Comparison of ENCODE assay signal across 13 mouse cellular contexts in the genomic region with DNA sequence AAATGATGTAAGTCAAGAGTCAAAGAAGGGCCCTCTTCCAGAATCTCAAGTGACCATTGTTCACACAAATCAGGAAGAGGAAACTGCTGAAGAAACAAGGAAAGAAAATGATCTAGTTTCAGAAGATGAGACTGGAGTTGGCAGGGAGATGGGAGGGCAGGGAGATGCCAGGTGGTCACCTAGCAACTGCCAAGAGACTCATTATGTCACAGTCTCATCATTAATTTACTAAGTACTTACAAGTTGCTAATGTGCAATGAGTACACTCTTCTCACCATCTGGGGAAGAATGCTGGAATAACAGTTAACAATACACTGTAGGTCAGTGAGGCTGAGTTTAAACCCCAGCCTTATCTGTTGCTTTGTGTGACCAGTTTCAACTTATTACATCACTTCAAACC.
DNase-seq lines count a peak whose midpoint lies in the region; ATAC-seq and TF ChIP-seq lines count a peak whose summit lies in the region.
"Had no signal": no experiment of that assay in that cellular context is flagged by ENCODE, and none has a peak within 500 bp of the region (broad histone marks: within the 10 kb centered on the region; RNA-seq: fewer than 3 reads in every experiment).

No protein-coding gene starts in this region.

- 0 out of 2 replicates have a peak, but pooled peaks have one; percentile 28 for ATAC-seq in hindbrain, embryonic 13.5 days (ENCODE audit: low FRiP score)
- ATAC-seq in hindbrain, embryonic 11.5 days (ENCODE audit: low FRiP score): no peak
- ATAC-seq: forebrain, embryonic 13.5 days had no signal

- peaks cover 31% of the 10 kb centered on the region for H3K4me1 ChIP-seq in heart, embryonic 10.5 days
- peaks cover 12% of the 10 kb centered on the region for H3K4me1 ChIP-seq in hindbrain, embryonic 13.5 days (replicated peaks)
- H3K4me1 ChIP-seq in hindbrain, embryonic 11.5 days (replicated peaks; ENCODE audit: control insufficient read depth, insufficient read depth, low read length): no peaks in the 10 kb centered on the region

- no peak overlapping the region for H3K9ac ChIP-seq in hindbrain, embryonic 13.5 days
- no peak overlapping the region for H3K9ac ChIP-seq in hindbrain, embryonic 11.5 days (ENCODE audit: low read depth, low read length)
- H3K9ac ChIP-seq: forebrain, embryonic 13.5 days had no signal

- H3K27me3 ChIP-seq in heart, embryonic 10.5 days (ENCODE audit: insufficient read depth, poor library complexity, severe bottlenecking): no peaks in the 10 kb centered on the region
- no peaks in the 10 kb centered on the region for H3K27me3 ChIP-seq in hindbrain, embryonic 13.5 days
- no peaks in the 10 kb centered on the region for H3K27me3 ChIP-seq in hindbrain, embryonic 11.5 days (ENCODE audit: control insufficient read depth, insufficient read depth, low read length)
- H3K27me3 ChIP-seq: forebrain, embryonic 13.5 days had no signal

- no peak overlapping the region for H3K4me2 ChIP-seq in hindbrain, embryonic 13.5 days
- no peak overlapping the region for H3K4me2 ChIP-seq in hindbrain, embryonic 11.5 days (replicated peaks; ENCODE audit: low read depth, low read length)
- H3K4me2 ChIP-seq: forebrain, embryonic 13.5 days; midbrain, embryonic 11.5 days had no signal

- TF ChIP-seq POLR2A in brain, embryonic 14.5 days (IDR thresholded peaks at IDR 0.05; ENCODE audit: borderline replicate concordance, extremely low read depth, insufficient read depth, insufficient read length, poor library complexity, severe bottlenecking): no peak

- H3K36me3 ChIP-seq in heart, embryonic 10.5 days: no peaks in the 10 kb centered on the region
- H3K36me3 ChIP-seq in hindbrain, embryonic 13.5 days: no peaks in the 10 kb centered on the region
- H3K36me3 ChIP-seq in hindbrain, embryonic 11.5 days (ENCODE audit: control insufficient read depth, insufficient read depth, low read length): no peaks in the 10 kb centered on the region

- H3K27ac ChIP-seq in heart, embryonic 10.5 days: peak overlapping the region; percentile 78; the same call in 1 of the 2 replicates
- no peak overlapping the region for H3K27ac ChIP-seq in hindbrain, embryonic 13.5 days
- H3K27ac ChIP-seq in hindbrain, embryonic 11.5 days (ENCODE audit: low read depth, low read length): no peak overlapping the region
- H3K27ac ChIP-seq: forebrain, embryonic 13.5 days had no signal

- intact Hi-C loops in heart, postnatal 36 days (cut with DNase I): loop anchor here (5.0 kb wide), 1 partner anchor 44 kb away; no protein-coding TSS in a partner anchor

- DNase-seq in heart, embryonic 10.5 days (ENCODE audit: low spot score): no peak
- DNase-seq in heart, postnatal 36 days: no peak
- DNase-seq in hindbrain, embryonic 11.5 days (ENCODE audit: low spot score): no peak
- DNase-seq in brain, embryonic 14.5 days (ENCODE audit: low read depth): peak; percentile 67
- peak; percentile 47 to 66 for DNase-seq in cerebellum, postnatal 25 days
- no peak for DNase-seq in urinary bladder, postnatal 14 days (ENCODE audit: low spot score)
- DNase-seq: gastrocnemius, postnatal 10 days; kidney, adult 18-20 months; kidney, postnatal 10 days; thymus, postnatal 14 days had no signal

- no peaks in the 10 kb centered on the region for H3K9me3 ChIP-seq in heart, embryonic 10.5 days
- no peaks in the 10 kb centered on the region for H3K9me3 ChIP-seq in hindbrain, embryonic 13.5 days
- no peaks in the 10 kb centered on the region for H3K9me3 ChIP-seq in hindbrain, embryonic 11.5 days (ENCODE audit: control insufficient read depth, low read length)
- H3K9me3 ChIP-seq: forebrain, embryonic 13.5 days had no signal

- H3K4me3 ChIP-seq in heart, embryonic 10.5 days: no peak overlapping the region
- H3K4me3 ChIP-seq in hindbrain, embryonic 13.5 days: no peak overlapping the region
- no peak overlapping the region for H3K4me3 ChIP-seq in hindbrain, embryonic 11.5 days (ENCODE audit: low read depth, low read length)
- H3K4me3 ChIP-seq: forebrain, embryonic 13.5 days had no signal

- no peak for TF ChIP-seq CTCF in brain, embryonic 14.5 days (IDR thresholded peaks at IDR 0.05; ENCODE audit: borderline replicate concordance, extremely low read depth, insufficient read depth, insufficient read length)

Comparison
In these comparisons a context has a peak if more than half of its experiments do, and no peak if none do; other contexts are left out.
1. DNase-seq: peak in brain, embryonic 14.5 days (single experiment) and cerebellum, postnatal 25 days (2 of 2); none in heart, embryonic 10.5 days (single experiment), heart, postnatal 36 days (0 of 2), hindbrain, embryonic 11.5 days (single experiment) and urinary bladder, postnatal 14 days (single experiment).